Mouse (Mus musculus): Measurements from ENCODE around the gene Gm21876. TPM values are rescaled to one million over a fixed set of nuclear protein-coding genes. Genes with fewer than 3 reads are reported as not detected.
"Not testable (repeated sequence)": the region's sequence is repeated elsewhere in the genome, so short reads cannot be mapped to it uniquely, and the experiment has no call there.

Gm21876 gene
- not detected in 2 replicates for polyA plus RNA-seq (2014; fragmentation: Nextera tagmentation; extraction: Ambion mirVana)

DNA sequence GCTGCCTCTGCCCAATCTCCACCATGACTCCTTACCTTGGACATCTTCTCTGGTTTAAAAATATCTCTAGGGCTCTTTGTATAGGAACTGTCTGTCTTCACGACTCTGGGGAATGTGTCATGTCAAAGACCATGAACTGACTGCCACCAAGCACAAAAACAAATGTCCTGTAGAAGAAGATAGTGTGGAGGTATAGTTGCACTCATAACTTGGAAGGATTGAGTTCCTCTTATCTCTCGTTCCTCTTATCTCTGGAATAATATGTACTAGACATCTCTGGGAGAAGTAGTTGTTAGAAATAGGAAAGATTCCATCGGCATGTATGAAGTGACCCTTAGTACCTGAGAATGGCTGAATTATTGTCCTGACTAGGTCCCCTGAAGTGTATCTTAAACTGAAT is at the start of gene Gm21876:
Gene Gm21876 (minus strand): TSS at position 101 of the 400 bp plus-strand sequence.
- no peaks in the 10 kb centered on the region for H3K36me3 ChIP-seq (ENCODE audit: control insufficient read depth, insufficient read depth, low read length)
- WGBS, result 84% methylated on average over 3 of the region's 3 CpGs
- ATAC-seq (ENCODE audit: insufficient number of reproducible peaks, insufficient read depth, low FRiP score, low read depth), result no peak

DNA sequence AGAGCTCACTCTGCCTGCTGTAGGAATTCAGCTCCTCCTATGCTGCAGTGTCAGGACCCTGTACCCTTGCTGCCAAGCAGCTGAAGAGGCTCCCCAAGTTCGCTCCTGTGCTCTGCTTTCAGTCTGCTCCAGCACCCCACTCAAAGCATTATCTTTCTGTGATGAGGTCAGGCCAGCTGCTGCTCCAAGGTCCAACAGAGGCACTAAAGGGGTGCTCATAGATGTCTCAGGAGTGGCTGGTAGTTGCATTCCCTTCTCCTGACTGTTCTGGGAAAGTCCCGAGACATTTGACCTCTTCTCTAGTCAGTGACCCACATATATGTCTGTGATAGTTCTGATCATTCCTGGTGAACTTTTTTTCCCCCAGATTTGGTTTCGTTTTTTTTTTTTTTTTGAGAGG is 45.0 kb upstream of the Gm21876 start:
- Histone ChIP-seq H3K4me2 (replicated peaks; ENCODE audit: low read depth, low read length) (no peak overlapping the region), H3K9ac (replicated peaks; ENCODE audit: low read depth, low read length) (no peak overlapping the region), H3K9me3 (ENCODE audit: control insufficient read depth, low read depth, low read length) (no peaks in the 10 kb centered on the region), H3K4me1 (ENCODE audit: control insufficient read depth, insufficient read depth, low read length) (no peaks in the 10 kb centered on the region), H3K36me3 (ENCODE audit: control insufficient read depth, insufficient read depth, low read length) (no peaks in the 10 kb centered on the region), H3K27ac (ENCODE audit: low read length) (no peak overlapping the region), H3K27me3 (ENCODE audit: control insufficient read depth, insufficient read depth, low read length) (no peaks in the 10 kb centered on the region), H3K4me3 (ENCODE audit: low read depth, low read length) (no peak overlapping the region)
- ATAC-seq (ENCODE audit: insufficient number of reproducible peaks, insufficient read depth, low FRiP score, low read depth), result no peak
- WGBS, result 61% methylated on average over 3 of the region's 3 CpGs

More for the DNA sequence above, at the start of gene Gm21876:
- Histone ChIP-seq H3K27ac (ENCODE audit: low read length) (no peak within 1 kb of the TSS), H3K27me3 (ENCODE audit: control insufficient read depth, insufficient read depth, low read length) (no peaks in the 10 kb centered on the region), H3K9ac (replicated peaks; ENCODE audit: low read depth, low read length) (no peak within 1 kb of the TSS), H3K4me3 (ENCODE audit: low read depth, low read length) (no peak within 1 kb of the TSS), H3K4me1 (ENCODE audit: control insufficient read depth, insufficient read depth, low read length) (no peaks in the 10 kb centered on the region), H3K9me3 (ENCODE audit: control insufficient read depth, low read depth, low read length) (no peaks in the 10 kb centered on the region), H3K4me2 (replicated peaks; ENCODE audit: low read depth, low read length) (no peak within 1 kb of the TSS)

DNA sequence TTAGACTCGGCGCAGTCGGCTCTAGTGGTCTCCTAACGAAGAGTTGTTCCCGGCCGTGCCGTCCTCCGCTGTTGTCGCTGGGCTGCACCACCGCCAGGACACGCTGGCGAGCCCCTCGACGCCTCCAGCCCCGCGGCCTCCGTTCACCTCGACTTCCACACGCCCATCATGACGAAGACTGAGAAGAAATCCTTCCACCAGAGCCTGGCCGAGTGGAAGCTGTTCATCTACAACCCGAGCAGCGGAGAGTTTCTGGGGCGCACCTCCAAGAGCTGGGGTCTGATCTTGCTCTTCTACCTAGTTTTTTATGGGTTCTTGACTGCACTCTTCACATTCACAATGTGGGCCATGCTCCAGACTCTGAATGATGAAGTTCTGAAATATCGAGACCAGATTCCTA is 28.8 kb downstream of the Gm21876 start:
- ATAC-seq (ENCODE audit: insufficient number of reproducible peaks, insufficient read depth, low FRiP score, low read depth); H3K9me3 ChIP-seq (ENCODE audit: control insufficient read depth, low read depth, low read length); H3K4me1 ChIP-seq (ENCODE audit: control insufficient read depth, insufficient read depth, low read length); H3K4me2 ChIP-seq (replicated peaks; ENCODE audit: low read depth, low read length); H3K27me3 ChIP-seq (ENCODE audit: control insufficient read depth, insufficient read depth, low read length); H3K36me3 ChIP-seq (ENCODE audit: control insufficient read depth, insufficient read depth, low read length); H3K4me3 ChIP-seq (ENCODE audit: low read depth, low read length); H3K27ac ChIP-seq (ENCODE audit: low read length); H3K9ac ChIP-seq (replicated peaks; ENCODE audit: low read depth, low read length): not testable (repeated sequence)
- 88% methylated on average over 25 of the region's 25 CpGs for WGBS

Other genes with a start within 250 kb of the Gm21876 start
- 5.3 TPM in 2 replicates for gene Cfp, start 244.1 kb downstream of the Gm21876 start, polyA plus RNA-seq (2014; fragmentation: Nextera tagmentation; extraction: Ambion mirVana)
- gene Elk1, start 225.0 kb downstream of the Gm21876 start, polyA plus RNA-seq (2014; fragmentation: Nextera tagmentation; extraction: Ambion mirVana), result 8.1 and 8.3 TPM in 2 replicates
- 46.1 and 49.8 TPM in 2 replicates for gene Uxt, start 213.6 kb downstream of the Gm21876 start, polyA plus RNA-seq (2014; fragmentation: Nextera tagmentation; extraction: Ambion mirVana)
- gene Zfp182, start 113.3 kb downstream of the Gm21876 start, polyA plus RNA-seq (2014; fragmentation: Nextera tagmentation; extraction: Ambion mirVana), result 8.5 and 8.7 TPM in 2 replicates
- gene Spaca5, start 107.2 kb downstream of the Gm21876 start, polyA plus RNA-seq (2014; fragmentation: Nextera tagmentation; extraction: Ambion mirVana), result not detected in 2 replicates
- 2.1 and 3.0 TPM in 2 replicates for gene Zfp300, start 86.1 kb downstream of the Gm21876 start, polyA plus RNA-seq (2014; fragmentation: Nextera tagmentation; extraction: Ambion mirVana)
- not detected in 2 replicates for gene Ssxa1, start 59.8 kb downstream of the Gm21876 start, polyA plus RNA-seq (2014; fragmentation: Nextera tagmentation; extraction: Ambion mirVana)